Mouse (Mus musculus): Measurements from ENCODE around the gene Luc7l. TPM values are rescaled to one million over a fixed set of nuclear protein-coding genes. Genes with fewer than 3 reads are reported as not detected.

Luc7l gene
- polyA plus RNA-seq, 1 experiment = 52.5 TPM

GRCm38 (mm10) chr17:26240120-26240790 is 12.4 kb upstream of the Luc7l start:
- H3K27me3 ChIP-seq (ENCODE audit: control insufficient read depth, insufficient read depth, low read length) = no peaks in the 10 kb centered on the region
- TF ChIP-seq POLR2A (IDR thresholded peaks at IDR 0.05; ENCODE audit: borderline replicate concordance, insufficient read depth, low read length) (no peak), CTCF (IDR thresholded peaks at IDR 0.05; ENCODE audit: borderline replicate concordance, insufficient read depth, low read depth, low read length) (no peak)
- 84% methylated on average over 6 of the region's 6 CpGs for WGBS
- no peak overlapping the region for H3K4me3 ChIP-seq (replicated peaks; ENCODE audit: insufficient read depth, low read depth, low read length)
- no peak overlapping the region for H3K27ac ChIP-seq (ENCODE audit: insufficient read depth, low read length)
- DNase-seq = no peak
- H3K4me1 ChIP-seq (ENCODE audit: control insufficient read depth, insufficient read depth, low read length) = no peaks in the 10 kb centered on the region

- no peak for TF ChIP-seq POLR2A (IDR thresholded peaks at IDR 0.05; ENCODE audit: borderline replicate concordance, insufficient read depth, low read length)
- no peak for TF ChIP-seq CTCF (IDR thresholded peaks at IDR 0.05; ENCODE audit: borderline replicate concordance, insufficient read depth, low read depth, low read length)
- no peak for DNase-seq
- Histone ChIP-seq H3K4me3 (replicated peaks; ENCODE audit: insufficient read depth, low read depth, low read length) (no peak overlapping the region), H3K27me3 (ENCODE audit: control insufficient read depth, insufficient read depth, low read length) (no peaks in the 10 kb centered on the region), H3K4me1 (ENCODE audit: control insufficient read depth, insufficient read depth, low read length) (no peaks in the 10 kb centered on the region), H3K27ac (ENCODE audit: insufficient read depth, low read length) (no peak overlapping the region)
- WGBS = 73% methylated on average over 6 of the region's 6 CpGs
These were observed 11.7 kb upstream of the Luc7l start for GRCm38 (mm10) chr17:26240990-26241389.

- Histone ChIP-seq H3K27ac (ENCODE audit: insufficient read depth, low read length) (peak overlapping the region; percentile 2; the same call in 1 of the 2 replicates), H3K4me1 (ENCODE audit: control insufficient read depth, insufficient read depth, low read length) (no peaks in the 10 kb centered on the region), H3K4me3 (replicated peaks; ENCODE audit: insufficient read depth, low read depth, low read length) (peak overlapping the region; percentile 77), H3K27me3 (ENCODE audit: control insufficient read depth, insufficient read depth, low read length) (no peaks in the 10 kb centered on the region)
- 1% methylated on average over 32 of the region's 32 CpGs for WGBS
- TF ChIP-seq CTCF (IDR thresholded peaks at IDR 0.05; ENCODE audit: borderline replicate concordance, insufficient read depth, low read depth, low read length) = 0 out of 2 replicates have a peak, but pooled peaks have one; percentile 12
- TF ChIP-seq POLR2A (IDR thresholded peaks at IDR 0.05; ENCODE audit: borderline replicate concordance, insufficient read depth, low read length) = no peak
- DNase-seq = no peak
These were observed 9.1 kb upstream of the Luc7l start for GRCm38 (mm10) chr17:26243471-26244100.

- H3K4me1 ChIP-seq (ENCODE audit: control insufficient read depth, insufficient read depth, low read length) = no peaks in the 10 kb centered on the region
- peak; percentile 91 to 96 for DNase-seq
- peak within 1 kb of the TSS; percentile 5; the same call in 1 of the 2 replicates for H3K27ac ChIP-seq (ENCODE audit: insufficient read depth, low read length)
- 5% methylated on average over 30 of the region's 33 CpGs for WGBS
- TF ChIP-seq POLR2A (IDR thresholded peaks at IDR 0.05; ENCODE audit: borderline replicate concordance, insufficient read depth, low read length) = peak; percentile 54; the same call in 1 of the 2 replicates
- no peak for TF ChIP-seq CTCF (IDR thresholded peaks at IDR 0.05; ENCODE audit: borderline replicate concordance, insufficient read depth, low read depth, low read length)
- H3K27me3 ChIP-seq (ENCODE audit: control insufficient read depth, insufficient read depth, low read length) = no peaks in the 10 kb centered on the region
- H3K4me3 ChIP-seq (replicated peaks; ENCODE audit: insufficient read depth, low read depth, low read length) = peak within 1 kb of the TSS; percentile 77
These were observed 8.4 kb upstream of the Luc7l start, which contains the start of gene Fam234a for GRCm38 (mm10) chr17:26244101-26244841. Gene Fam234a (minus strand): TSS chr17:26244242.

GRCm38 (mm10) chr17:26251886-26252538 is 684 bp upstream of the Luc7l start:
- no peak for TF ChIP-seq CTCF (IDR thresholded peaks at IDR 0.05; ENCODE audit: borderline replicate concordance, insufficient read depth, low read depth, low read length)
- no peak for TF ChIP-seq POLR2A (IDR thresholded peaks at IDR 0.05; ENCODE audit: borderline replicate concordance, insufficient read depth, low read length)
- 51% methylated on average over 4 of the region's 4 CpGs for WGBS
- Histone ChIP-seq H3K4me1 (ENCODE audit: control insufficient read depth, insufficient read depth, low read length) (no peaks in the 10 kb centered on the region; the same call in 1 of the 2 replicates), H3K4me3 (replicated peaks; ENCODE audit: insufficient read depth, low read depth, low read length) (no peak overlapping the region), H3K27ac (ENCODE audit: insufficient read depth, low read length) (no peak overlapping the region), H3K27me3 (ENCODE audit: control insufficient read depth, insufficient read depth, low read length) (no peaks in the 10 kb centered on the region)
- no peak for DNase-seq

GRCm38 (mm10) chr17:26253399-26253798 is 703 bp downstream of the Luc7l start:
- H3K27me3 ChIP-seq (ENCODE audit: control insufficient read depth, insufficient read depth, low read length) = no peaks in the 10 kb centered on the region
- no peak for TF ChIP-seq CTCF (IDR thresholded peaks at IDR 0.05; ENCODE audit: borderline replicate concordance, insufficient read depth, low read depth, low read length)
- no peak for TF ChIP-seq POLR2A (IDR thresholded peaks at IDR 0.05; ENCODE audit: borderline replicate concordance, insufficient read depth, low read length)
- WGBS = under 1% methylated on average over 24 of the region's 24 CpGs
- no peak for DNase-seq
- H3K4me1 ChIP-seq (ENCODE audit: control insufficient read depth, insufficient read depth, low read length) = no peaks in the 10 kb centered on the region; the same call in 1 of the 2 replicates
- H3K27ac ChIP-seq (ENCODE audit: insufficient read depth, low read length) = peak overlapping the region; percentile 79; the same call in 1 of the 2 replicates
- peak overlapping the region; percentile 54 for H3K4me3 ChIP-seq (replicated peaks; ENCODE audit: insufficient read depth, low read depth, low read length)

GRCm38 (mm10) chr17:26255313-26255712 is 2.6 kb downstream of the Luc7l start:
- no peak for DNase-seq
- TF ChIP-seq POLR2A (IDR thresholded peaks at IDR 0.05; ENCODE audit: borderline replicate concordance, insufficient read depth, low read length) (no peak), CTCF (IDR thresholded peaks at IDR 0.05; ENCODE audit: borderline replicate concordance, insufficient read depth, low read depth, low read length) (no peak)
- Histone ChIP-seq H3K4me3 (replicated peaks; ENCODE audit: insufficient read depth, low read depth, low read length) (no peak overlapping the region), H3K4me1 (ENCODE audit: control insufficient read depth, insufficient read depth, low read length) (no peaks in the 10 kb centered on the region; the same call in 1 of the 2 replicates), H3K27ac (ENCODE audit: insufficient read depth, low read length) (no peak overlapping the region), H3K27me3 (ENCODE audit: control insufficient read depth, insufficient read depth, low read length) (no peaks in the 10 kb centered on the region)
- 93% methylated on average over 7 of the region's 7 CpGs for whole genome bisulfite sequencing
